Mouse (Mus musculus): ENCODE results near the gene Pex1. TPM values are rescaled to one million over a fixed set of nuclear protein-coding genes. Genes with fewer than 3 reads are reported as not detected.

Pex1 gene
- total and polyA plus RNA-seq, 2 experiments from 2014 or later = 21.0 to 21.2 TPM

- WGBS = 88% methylated on average over 12 of the region's 12 CpGs
These were observed 70.7 kb downstream of the Pex1 start for GRCm38 (mm10) chr5:3666585-3666984.

DNA sequence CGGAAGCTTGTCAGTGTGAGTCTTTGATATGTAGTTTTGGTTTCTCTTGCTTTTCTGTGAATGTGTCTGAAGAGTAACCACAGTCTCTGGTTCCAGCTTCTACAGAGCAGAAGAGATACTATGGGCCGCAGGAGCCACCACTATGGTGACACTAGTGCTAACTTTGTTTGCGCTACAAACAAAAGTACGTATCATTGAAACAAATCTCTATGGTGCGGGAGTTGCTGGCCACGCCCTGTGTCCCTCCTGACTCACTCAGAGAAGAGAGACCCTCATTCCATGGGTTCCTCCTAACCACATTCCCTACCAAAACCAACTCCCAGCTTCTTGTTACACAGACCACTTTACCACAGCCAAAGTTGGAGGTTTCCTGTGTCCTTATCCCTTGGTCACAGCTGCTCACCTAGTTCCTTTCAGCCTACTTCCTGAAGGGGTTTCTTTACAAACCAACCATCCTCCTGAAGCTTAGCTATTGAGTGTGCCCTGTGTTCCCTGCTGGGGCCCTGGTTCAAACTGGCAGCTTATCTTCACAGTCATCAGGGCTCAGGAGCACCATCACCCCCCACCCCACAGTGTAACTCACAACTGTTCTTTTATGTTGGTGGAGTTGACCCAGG lies 74.2 kb downstream of the Pex1 start:
- WGBS = 90% methylated on average over 6 of the region's 6 CpGs
- DNase-seq (ENCODE audit: low spot score) = no peak
- no peak for TF ChIP-seq CTCF (IDR thresholded peaks at IDR 0.05)
- Histone ChIP-seq H3K9me3 (ENCODE audit: low read length) (no peaks in the 10 kb centered on the region), H3K36me3 (ENCODE audit: insufficient read depth, low read length) (no peaks in the 10 kb centered on the region), H3K4me3 (ENCODE audit: low read depth, low read length) (no peak overlapping the region), H3K4me1 (ENCODE audit: insufficient read depth, low read length) (no peaks in the 10 kb centered on the region), H3K4me2 (ENCODE audit: low read depth, low read length, poor library complexity, severe bottlenecking) (no peak overlapping the region), H3K27me3 (ENCODE audit: insufficient read depth, low read length) (no peaks in the 10 kb centered on the region), H3K9ac (replicated peaks; ENCODE audit: low read length, poor library complexity, severe bottlenecking) (no peak overlapping the region), H3K27ac (ENCODE audit: low read depth, low read length) (no peak overlapping the region)
- ATAC-seq (ENCODE audit: low FRiP score) = no peak

More at GRCm38 (mm10) chr5:3666585-3666984, 70.7 kb downstream of the Pex1 start:
- ATAC-seq (ENCODE audit: low FRiP score) = no peak
- Histone ChIP-seq H3K9ac (replicated peaks; ENCODE audit: low read length, poor library complexity, severe bottlenecking) (no peak overlapping the region), H3K4me2 (ENCODE audit: low read depth, low read length, poor library complexity, severe bottlenecking) (no peak overlapping the region), H3K9me3 (ENCODE audit: low read length) (no peaks in the 10 kb centered on the region), H3K27me3 (ENCODE audit: insufficient read depth, low read length) (no peaks in the 10 kb centered on the region), H3K4me3 (ENCODE audit: low read depth, low read length) (no peak overlapping the region), H3K4me1 (ENCODE audit: insufficient read depth, low read length) (no peaks in the 10 kb centered on the region), H3K27ac (ENCODE audit: low read depth, low read length) (no peak overlapping the region), H3K36me3 (ENCODE audit: insufficient read depth, low read length) (no peaks in the 10 kb centered on the region)
- no peak for TF ChIP-seq CTCF (IDR thresholded peaks at IDR 0.05)
- DNase-seq (ENCODE audit: low spot score) = no peak

Small RNA genes within 50 kb of the gene (microRNA-seq; reads per million reads assigned to microRNA genes)
- not detected for gene Gm26238 (ENCODE audit: borderline number of aligned reads)

Other genes with a start within 250 kb of the Pex1 start
- 23.9 and 24.3 TPM in 2 replicates for gene Fam133b, start 52.2 kb upstream of the Pex1 start, total RNA-seq (2014; rRNA removed)
- 20.3 and 25.1 TPM in 2 replicates for gene Fam133b, start 52.2 kb upstream of the Pex1 start, polyA plus RNA-seq (2015; fragmentation: Nextera tagmentation; extraction: Ambion mirVana)
- 3.0 and 9.2 TPM in 2 replicates for gene 1700109H08Rik, start 24.5 kb upstream of the Pex1 start, total RNA-seq (2014; rRNA removed)
- gene 1700109H08Rik, start 24.5 kb upstream of the Pex1 start, polyA plus RNA-seq (2015; fragmentation: Nextera tagmentation; extraction: Ambion mirVana) = 1.5 and 2.2 TPM in 2 replicates
- 14.5 and 17.0 TPM in 2 replicates for gene Rbm48, start 519 bp downstream of the Pex1 start, total RNA-seq (2014; rRNA removed)
- gene Rbm48, start 519 bp downstream of the Pex1 start, polyA plus RNA-seq (2015; fragmentation: Nextera tagmentation; extraction: Ambion mirVana) = 18.3 and 19.3 TPM in 2 replicates
- gene Tmbim7, start 55.1 kb downstream of the Pex1 start, total RNA-seq (2014; rRNA removed) = not detected in 2 replicates
- not detected in 2 replicates for gene Tmbim7, start 55.1 kb downstream of the Pex1 start, polyA plus RNA-seq (2015; fragmentation: Nextera tagmentation; extraction: Ambion mirVana)
- gene Gatad1, start 61.1 kb downstream of the Pex1 start, total RNA-seq (2014; rRNA removed) = 76.6 and 103 TPM in 2 replicates
- gene Gatad1, start 61.1 kb downstream of the Pex1 start, polyA plus RNA-seq (2015; fragmentation: Nextera tagmentation; extraction: Ambion mirVana) = 84.3 and 89.1 TPM in 2 replicates
- 56.9 and 62.7 TPM in 2 replicates for gene Ankib1, start 206.9 kb downstream of the Pex1 start, total RNA-seq (2014; rRNA removed)
- 12.3 and 16.0 TPM in 2 replicates for gene Ankib1, start 206.9 kb downstream of the Pex1 start, polyA plus RNA-seq (2015; fragmentation: Nextera tagmentation; extraction: Ambion mirVana)
- gene Krit1, start 207.1 kb downstream of the Pex1 start, total RNA-seq (2014; rRNA removed) = 28.4 and 49.1 TPM in 2 replicates
- 28.7 and 34.2 TPM in 2 replicates for gene Krit1, start 207.1 kb downstream of the Pex1 start, polyA plus RNA-seq (2015; fragmentation: Nextera tagmentation; extraction: Ambion mirVana)
- not detected in 2 replicates for gene Lrrd1, start 249.1 kb downstream of the Pex1 start, total RNA-seq (2014; rRNA removed)
- 0.17 TPM in 1 of 2 replicates, not detected in the other for gene Lrrd1, start 249.1 kb downstream of the Pex1 start, polyA plus RNA-seq (2015; fragmentation: Nextera tagmentation; extraction: Ambion mirVana)

All from midbrain, postnatal 0 days (tissue).